Mouse (Mus musculus): ENCODE measurements around the gene Dpf2. TPM values are rescaled to one million over a fixed set of nuclear protein-coding genes. Genes with fewer than 3 reads are reported as not detected.

Gene Dpf2
- polyA plus RNA-seq, 1 experiment from 2014 or later: 117 TPM

- H3K4me1 ChIP-seq (replicated peaks): peaks cover 53% of the 10 kb centered on the region
- H3K36me3 ChIP-seq: peaks cover 22% of the 10 kb centered on the region
- peak overlapping the region; percentile 46; the same call in 1 of the 2 replicates for H3K27ac ChIP-seq (replicated peaks)
- H3K4me3 ChIP-seq: no peak overlapping the region
- H3K4me2 ChIP-seq: peak overlapping the region; percentile 62; the same call in 1 of the 2 replicates
- 30% methylated on average over 11 of the region's 11 CpGs for WGBS
- H3K27me3 ChIP-seq: no peaks in the 10 kb centered on the region
- no peaks in the 10 kb centered on the region for H3K9me3 ChIP-seq
- no peak for ATAC-seq (ENCODE audit: low read depth)
- H3K9ac ChIP-seq: 0 out of 2 replicates have a peak overlapping the region, but pooled peaks have one; percentile 34
Observed at GRCm38 (mm10) chr19:5849843-5850527, 62.8 kb downstream of the Dpf2 start.

GRCm38 (mm10) chr19:5848826-5849672 lies 63.8 kb downstream of the Dpf2 start:
- 43% methylated on average over 13 of the region's 13 CpGs for WGBS
- H3K4me3 ChIP-seq: no peak overlapping the region
- H3K4me2 ChIP-seq: peak overlapping the region; percentile 62
- H3K36me3 ChIP-seq: peaks cover 15% of the 10 kb centered on the region
- peak overlapping the region; percentile 98 for H3K27ac ChIP-seq (replicated peaks)
- no peaks in the 10 kb centered on the region for H3K9me3 ChIP-seq
- H3K4me1 ChIP-seq (replicated peaks): peaks cover 62% of the 10 kb centered on the region
- ATAC-seq (ENCODE audit: low read depth): no peak
- H3K27me3 ChIP-seq: no peaks in the 10 kb centered on the region
- peak overlapping the region; percentile 67 for H3K9ac ChIP-seq

DNA sequence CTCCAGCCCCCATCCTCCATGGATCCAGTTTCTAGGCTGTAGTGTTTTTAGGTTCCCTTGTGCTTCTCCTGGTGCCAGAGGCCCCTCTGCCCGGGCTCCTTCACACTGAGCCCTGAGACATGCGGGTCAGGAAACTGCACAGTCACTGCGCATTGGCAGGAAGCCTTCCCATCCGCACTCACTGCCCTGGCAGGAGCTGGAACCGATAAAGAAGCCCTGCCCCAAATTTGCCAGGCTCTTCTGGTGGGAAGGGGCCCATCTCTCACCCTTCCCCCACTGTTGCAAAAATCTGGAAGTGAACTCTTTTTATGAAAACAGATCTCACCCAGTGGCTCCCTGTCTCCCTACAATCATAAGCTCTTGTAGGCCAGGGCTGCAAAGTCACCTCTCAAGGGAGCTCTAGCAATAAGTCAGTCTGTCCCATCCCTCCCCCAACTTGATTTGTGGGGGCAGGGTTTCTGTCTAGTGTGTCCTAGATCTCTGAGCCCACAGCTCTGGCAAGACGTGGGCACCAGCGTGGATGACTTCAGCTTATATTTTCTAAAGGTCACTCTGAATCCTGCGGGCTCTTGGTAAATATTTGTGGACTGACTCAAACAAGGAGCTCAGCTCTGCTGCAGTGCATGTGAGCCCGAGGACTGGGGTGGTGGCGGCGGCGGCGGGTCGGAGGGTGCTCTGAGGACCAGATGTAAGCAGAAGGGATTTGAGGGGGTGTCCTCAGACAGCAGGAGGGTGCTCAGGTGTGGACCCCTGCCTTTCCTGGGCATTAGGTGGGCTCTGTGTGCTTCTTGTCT lies 64.6 kb downstream of the Dpf2 start:
- WGBS: 49% methylated on average over 14 of the region's 14 CpGs
- Histone ChIP-seq H3K9ac (peak overlapping the region; percentile 67), H3K27ac (replicated peaks) (peak overlapping the region; percentile 98), H3K4me1 (replicated peaks) (peaks cover 70% of the 10 kb centered on the region), H3K4me3 (no peak overlapping the region; the same call in 1 of the 2 replicates), H3K36me3 (peaks cover 15% of the 10 kb centered on the region), H3K4me2 (peak overlapping the region; percentile 62), H3K27me3 (no peaks in the 10 kb centered on the region), H3K9me3 (no peaks in the 10 kb centered on the region)
- ATAC-seq (ENCODE audit: low read depth): no peak

DNA sequence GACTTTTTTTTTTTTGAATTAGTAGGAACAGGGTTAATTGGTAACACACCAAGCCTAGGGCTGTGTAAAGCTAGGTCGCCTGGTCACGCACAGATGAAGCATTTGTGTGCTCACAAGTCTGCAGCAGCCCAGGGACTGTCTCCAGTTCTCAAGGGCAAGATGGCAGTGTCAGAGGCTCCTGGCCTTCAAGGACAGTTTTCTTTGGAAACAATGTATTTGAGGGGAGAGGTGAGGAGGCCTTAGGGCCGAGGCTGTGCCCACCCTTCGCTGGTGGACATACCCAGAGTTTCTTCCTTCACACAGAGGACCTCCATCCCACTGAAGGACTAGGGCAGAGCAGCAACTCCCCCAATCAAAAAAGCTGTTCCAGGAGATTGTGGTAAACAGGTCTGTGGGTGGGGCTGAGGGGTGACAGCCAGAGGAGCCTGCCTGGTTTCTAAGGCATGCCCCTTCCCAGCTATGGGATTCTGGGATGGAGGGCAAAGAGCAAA lies 65.5 kb downstream of the Dpf2 start:
- Histone ChIP-seq H3K4me2 (peak overlapping the region; percentile 62), H3K27me3 (no peaks in the 10 kb centered on the region), H3K27ac (replicated peaks) (peak overlapping the region; percentile 98), H3K4me1 (replicated peaks) (peaks cover 79% of the 10 kb centered on the region), H3K4me3 (peak overlapping the region; percentile 29), H3K9me3 (no peaks in the 10 kb centered on the region), H3K9ac (peak overlapping the region; percentile 67), H3K36me3 (peaks cover 7% of the 10 kb centered on the region)
- ATAC-seq (ENCODE audit: low read depth): no peak
- WGBS: 32% methylated on average over 4 of the region's 4 CpGs

DNA sequence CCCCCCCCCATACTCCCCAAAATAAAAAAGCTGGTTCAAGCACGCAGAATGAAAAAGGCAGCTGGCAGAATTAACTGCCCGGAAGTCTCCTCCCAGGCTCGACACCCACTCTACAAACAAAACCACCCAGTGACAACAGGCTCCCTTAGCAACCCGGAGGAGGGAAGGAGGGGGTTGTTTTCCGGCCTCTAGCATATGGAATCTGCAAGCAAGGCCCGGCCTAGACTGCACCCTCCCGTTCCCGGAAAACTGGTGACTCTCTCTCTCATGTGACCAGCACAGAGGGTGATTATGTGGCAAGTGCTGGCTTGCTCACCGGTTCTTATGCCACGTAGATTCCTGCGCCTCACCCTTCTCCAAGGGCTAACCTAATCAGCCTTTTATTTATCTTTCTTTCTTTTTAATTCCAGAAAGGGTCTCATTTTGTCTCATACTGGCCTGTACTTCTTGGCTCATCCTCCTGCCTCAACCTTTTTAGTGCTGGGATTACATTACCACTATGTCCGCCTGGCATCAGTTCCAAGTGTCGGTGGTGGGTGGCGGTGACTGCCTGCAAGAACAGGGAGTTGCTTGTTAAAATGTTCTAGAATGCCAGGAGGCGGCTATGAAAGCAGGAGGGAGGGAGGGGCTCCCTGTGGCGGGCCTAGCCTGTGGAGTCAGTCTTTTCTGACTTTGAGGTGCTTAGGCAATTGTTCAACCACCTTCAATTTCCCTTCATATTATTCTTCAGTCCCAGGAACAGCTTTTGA lies 66.1 kb downstream of the Dpf2 start:
- Histone ChIP-seq H3K27me3 (no peaks in the 10 kb centered on the region), H3K4me1 (replicated peaks) (peaks cover 85% of the 10 kb centered on the region), H3K9ac (peak overlapping the region; percentile 67), H3K4me3 (peak overlapping the region; percentile 29), H3K27ac (replicated peaks) (peak overlapping the region; percentile 98), H3K36me3 (0 out of 2 replicates have a peak, but pooled peaks cover under 1% of the 10 kb centered on the region), H3K4me2 (peak overlapping the region; percentile 62), H3K9me3 (no peaks in the 10 kb centered on the region)
- under 1% methylated on average over 16 of the region's 16 CpGs for WGBS
- peak; percentile 85 for ATAC-seq (ENCODE audit: low read depth)

Other genes starting within 250 kb of the Dpf2 start
- 19.1 and 19.8 TPM in 2 replicates for gene Sipa1, start 249.3 kb downstream of the Dpf2 start, polyA plus RNA-seq (2015; fragmentation: Nextera tagmentation; extraction: Ambion mirVana)
- 17.4 and 18.0 TPM in 2 replicates for gene Map3k11, start 224.3 kb downstream of the Dpf2 start, polyA plus RNA-seq (2015; fragmentation: Nextera tagmentation; extraction: Ambion mirVana)
- gene Pcnx3, start 224.1 kb downstream of the Dpf2 start, polyA plus RNA-seq (2015; fragmentation: Nextera tagmentation; extraction: Ambion mirVana): 23.0 TPM in 2 replicates
- gene Kcnk7, start 208.6 kb downstream of the Dpf2 start, polyA plus RNA-seq (2015; fragmentation: Nextera tagmentation; extraction: Ambion mirVana): not detected in 2 replicates
- gene Ehbp1l1, start 186.7 kb downstream of the Dpf2 start, polyA plus RNA-seq (2015; fragmentation: Nextera tagmentation; extraction: Ambion mirVana): 8.3 and 9.6 TPM in 2 replicates
- 186 and 194 TPM in 2 replicates for gene Fam89b, start 183.4 kb downstream of the Dpf2 start, polyA plus RNA-seq (2015; fragmentation: Nextera tagmentation; extraction: Ambion mirVana)
- 16.0 and 17.0 TPM in 2 replicates for gene Ltbp3, start 172.1 kb downstream of the Dpf2 start, polyA plus RNA-seq (2015; fragmentation: Nextera tagmentation; extraction: Ambion mirVana)
- gene Scyl1, start 141.6 kb downstream of the Dpf2 start, polyA plus RNA-seq (2015; fragmentation: Nextera tagmentation; extraction: Ambion mirVana): 66.7 and 69.8 TPM in 2 replicates
- gene Frmd8, start 37.7 kb downstream of the Dpf2 start, polyA plus RNA-seq (2015; fragmentation: Nextera tagmentation; extraction: Ambion mirVana): 21.1 and 23.3 TPM in 2 replicates
- gene Slc25a45, start 35.2 kb downstream of the Dpf2 start, polyA plus RNA-seq (2015; fragmentation: Nextera tagmentation; extraction: Ambion mirVana): 1.6 and 2.3 TPM in 2 replicates
- gene Tigd3, start 18.9 kb downstream of the Dpf2 start, polyA plus RNA-seq (2015; fragmentation: Nextera tagmentation; extraction: Ambion mirVana): 11.1 and 11.4 TPM in 2 replicates
- 11.8 and 13.5 TPM in 2 replicates for gene Cdc42ep2, start 11.8 kb upstream of the Dpf2 start, polyA plus RNA-seq (2015; fragmentation: Nextera tagmentation; extraction: Ambion mirVana)
- 20.8 and 24.8 TPM in 2 replicates for gene Pola2, start 51.2 kb upstream of the Dpf2 start, polyA plus RNA-seq (2015; fragmentation: Nextera tagmentation; extraction: Ambion mirVana)
- gene Slc22a20, start 73.1 kb upstream of the Dpf2 start, polyA plus RNA-seq (2015; fragmentation: Nextera tagmentation; extraction: Ambion mirVana): not detected in 2 replicates
- gene Capn1, start 102.9 kb upstream of the Dpf2 start, polyA plus RNA-seq (2015; fragmentation: Nextera tagmentation; extraction: Ambion mirVana): 6.9 and 7.5 TPM in 2 replicates
- gene Syvn1, start 133.6 kb upstream of the Dpf2 start, polyA plus RNA-seq (2015; fragmentation: Nextera tagmentation; extraction: Ambion mirVana): 36.2 and 37.0 TPM in 2 replicates
- gene Mrpl49, start 144.8 kb upstream of the Dpf2 start, polyA plus RNA-seq (2015; fragmentation: Nextera tagmentation; extraction: Ambion mirVana): 65.5 and 68.2 TPM in 2 replicates
- gene Fau, start 144.8 kb upstream of the Dpf2 start, polyA plus RNA-seq (2015; fragmentation: Nextera tagmentation; extraction: Ambion mirVana): 578 and 624 TPM in 2 replicates
- gene Znhit2, start 148.2 kb upstream of the Dpf2 start, polyA plus RNA-seq (2015; fragmentation: Nextera tagmentation; extraction: Ambion mirVana): 28.1 and 33.7 TPM in 2 replicates
- gene Tm7sf2, start 155.4 kb upstream of the Dpf2 start, polyA plus RNA-seq (2015; fragmentation: Nextera tagmentation; extraction: Ambion mirVana): 48.4 and 49.6 TPM in 2 replicates
- gene Vps51, start 164.2 kb upstream of the Dpf2 start, polyA plus RNA-seq (2015; fragmentation: Nextera tagmentation; extraction: Ambion mirVana): 74.2 and 74.5 TPM in 2 replicates
- gene Tmem262, start 167.0 kb upstream of the Dpf2 start, polyA plus RNA-seq (2015; fragmentation: Nextera tagmentation; extraction: Ambion mirVana): not detected in 2 replicates
- 1.7 and 1.9 TPM in 2 replicates for gene Gm28374, start 169.2 kb upstream of the Dpf2 start, polyA plus RNA-seq (2015; fragmentation: Nextera tagmentation; extraction: Ambion mirVana)
- gene Zfpl1, start 171.9 kb upstream of the Dpf2 start, polyA plus RNA-seq (2015; fragmentation: Nextera tagmentation; extraction: Ambion mirVana): 73.2 and 85.7 TPM in 2 replicates
- gene Cdca5, start 172.0 kb upstream of the Dpf2 start, polyA plus RNA-seq (2015; fragmentation: Nextera tagmentation; extraction: Ambion mirVana): 6.4 and 7.3 TPM in 2 replicates
- gene AC131692.1, start 181.4 kb upstream of the Dpf2 start, polyA plus RNA-seq (2015; fragmentation: Nextera tagmentation; extraction: Ambion mirVana): not detected in 2 replicates
- gene Naaladl1, start 192.8 kb upstream of the Dpf2 start, polyA plus RNA-seq (2015; fragmentation: Nextera tagmentation; extraction: Ambion mirVana): 0.23 and 0.32 TPM in 2 replicates
- 44.7 and 46.9 TPM in 2 replicates for gene Sac3d1, start 205.6 kb upstream of the Dpf2 start, polyA plus RNA-seq (2015; fragmentation: Nextera tagmentation; extraction: Ambion mirVana)
- gene Snx15, start 215.3 kb upstream of the Dpf2 start, polyA plus RNA-seq (2015; fragmentation: Nextera tagmentation; extraction: Ambion mirVana): 51.6 and 56.8 TPM in 2 replicates
- not detected in 2 replicates for gene Batf2, start 228.0 kb upstream of the Dpf2 start, polyA plus RNA-seq (2015; fragmentation: Nextera tagmentation; extraction: Ambion mirVana)
- 111 and 126 TPM in 2 replicates for gene Arl2, start 228.5 kb upstream of the Dpf2 start, polyA plus RNA-seq (2015; fragmentation: Nextera tagmentation; extraction: Ambion mirVana)